Mouse (Mus musculus) lung, postnatal 0 days (tissue): ENCODE data around the gene Ncan. TPM values are rescaled to one million over a fixed set of nuclear protein-coding genes. Genes with fewer than 3 reads are reported as not detected.
A peak's percentile ranks its signal among the peaks of the same experiment; 100 is the strongest.

Experiments used
- ATAC-seq: fragments of 200-750 bp; cut with Nextera tagmentation; 2 replicates; pipeline ENCODE4 v1.8.0; 2017; ENCODE audit warnings: moderate library complexity
- DNase-seq: peaks from one replicate; pipeline ENCODE4 v3.0.0-alpha.2; 2016; ENCODE audit warnings: low spot score
- H3K27ac ChIP-seq: fragments of 300-500 bp; sonication (generic); 2 replicates; pipeline ENCODE4 v1.5.1; 2014; ENCODE audit warnings: antibody characterized with exemption, mild to moderate bottlenecking, low read length, mixed read lengths
- H3K27me3 ChIP-seq: fragments of 300-500 bp; sonication (generic); replicated peaks from 2 replicates; pipeline ENCODE4 v1.6.1; 2014; ENCODE audit warnings: low read length, mixed read lengths; ENCODE audit not compliant: insufficient read depth
- H3K36me3 ChIP-seq: fragments of 300-500 bp; sonication (generic); 2 replicates; pipeline ENCODE4 v1.6.1; 2014; ENCODE audit warnings: low read length, mixed read lengths; ENCODE audit not compliant: insufficient read depth
- H3K4me1 ChIP-seq: fragments of 300-500 bp; sonication (generic); 2 replicates; pipeline ENCODE4 v1.6.1; 2014; ENCODE audit warnings: antibody characterized with exemption, low read depth, low read length, mixed read lengths; ENCODE audit not compliant: insufficient read depth
- H3K4me2 ChIP-seq: fragments of 300-500 bp; sonication (generic); replicated peaks from 2 replicates; pipeline ENCODE4 v1.6.1; 2014; ENCODE audit warnings: low read depth, mild to moderate bottlenecking, low read length, moderate library complexity, mixed read lengths
- H3K4me3 ChIP-seq: fragments of 300-500 bp; sonication (generic); 2 replicates; pipeline ENCODE4 v1.5.1; 2014; ENCODE audit warnings: low read depth, low read length
- H3K9ac ChIP-seq: fragments of 300-500 bp; sonication (generic); replicated peaks from 2 replicates; pipeline ENCODE4 v1.6.1; 2014; ENCODE audit warnings: low read depth, mild to moderate bottlenecking
- H3K9me3 ChIP-seq: fragments of 300-500 bp; sonication (generic); 2 replicates; pipeline ENCODE4 v1.6.1; 2016; ENCODE audit warnings: low read length, mixed read lengths
- CTCF ChIP-seq: IDR thresholded peaks from 2 replicates; pipeline ENCODE4 v1.5.1; 2016; ENCODE audit warnings: antibody characterized with exemption, mild to moderate bottlenecking
- EP300 ChIP-seq: IDR thresholded peaks from 2 replicates; pipeline ENCODE4 v1.6.1; 2016; ENCODE audit warnings: antibody characterized with exemption, mild to moderate bottlenecking, control low read depth
- WGBS: fragments of 180-500 bp; shearing (Covaris S2); extraction: QIAGEN DNeasy Blood & Tissue Kit; methylation state at CpG from one replicate; pipeline ENCODE4 v1.1.7; 2014; 5-methylcytosine and 5-hydroxymethylcytosine counted together
- polyA plus RNA-seq: library from polyadenylated mRNA; unstranded; fragments of >200 nt; fragmentation: Nextera tagmentation; extraction: Ambion mirVana; gene quantifications from 2 replicates; pipeline ENCODE4 v1.2.1, GENCODE M21; 2015

Ncan gene
- 0.05 and 0.06 TPM in 2 replicates for polyA plus RNA-seq

GRCm38 (mm10) chr8:70120667-70121066 is at the start of gene Ncan:
Ncan (minus strand) TSS chr8:70120873.
- Histone ChIP-seq H3K4me1 (no peaks in the 10 kb centered on the region), H3K36me3 (no peaks in the 10 kb centered on the region), H3K27me3 (peaks cover 10% of the 10 kb centered on the region; the same call in 1 of the 2 replicates), H3K9ac (no peak within 1 kb of the TSS), H3K4me2 (no peak within 1 kb of the TSS), H3K27ac (no peak within 1 kb of the TSS), H3K4me3 (no peak within 1 kb of the TSS), H3K9me3 (no peaks in the 10 kb centered on the region)
- no peak for ATAC-seq
- 2% methylated on average over 19 of the region's 19 CpGs for WGBS
- TF ChIP-seq EP300, result no peak
- no peak for TF ChIP-seq CTCF
- DNase-seq, result peak; percentile 47

DNA sequence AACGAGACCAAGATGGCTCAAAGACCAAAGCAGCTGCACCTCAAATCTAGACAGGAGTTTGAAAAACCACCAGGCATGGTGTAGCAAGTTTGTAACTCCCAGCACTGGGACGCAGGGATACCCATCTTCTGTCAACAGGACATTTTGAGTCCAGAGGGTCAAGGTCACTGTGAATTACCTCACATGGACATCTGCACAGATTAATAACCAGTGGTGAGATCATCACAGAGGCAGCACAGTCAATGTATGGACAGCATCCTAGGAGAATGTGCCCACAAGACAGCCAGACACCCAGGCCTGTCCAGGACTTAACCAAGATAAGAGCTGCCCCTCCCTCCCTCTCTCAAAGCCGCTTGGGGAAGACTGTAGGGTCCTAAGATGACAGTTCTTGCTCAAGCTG is 49.4 kb upstream of the Ncan start:
- no peak overlapping the region for H3K27ac ChIP-seq
- WGBS, result 67% methylated on average over 3 of the region's 3 CpGs
- ATAC-seq (no peak), DNase-seq (no peak)
- H3K36me3 ChIP-seq, result no peaks in the 10 kb centered on the region
- no peak overlapping the region for H3K4me2 ChIP-seq
- H3K4me1 ChIP-seq, result no peaks in the 10 kb centered on the region
- TF ChIP-seq EP300 (no peak), CTCF (no peak)
- H3K9ac ChIP-seq, result no peak overlapping the region
- no peaks in the 10 kb centered on the region for H3K9me3 ChIP-seq
- no peak overlapping the region for H3K4me3 ChIP-seq
- H3K27me3 ChIP-seq, result no peaks in the 10 kb centered on the region

- peak; percentile 81 for DNase-seq
- H3K4me3 ChIP-seq, result 0 out of 2 replicates have a peak overlapping the region, but pooled peaks have one; percentile 8
- 3% methylated on average over 20 of the region's 21 CpGs for WGBS
Observed at GRCm38 (mm10) chr8:70166504-70167110, 45.9 kb upstream of the Ncan start.

DNA sequence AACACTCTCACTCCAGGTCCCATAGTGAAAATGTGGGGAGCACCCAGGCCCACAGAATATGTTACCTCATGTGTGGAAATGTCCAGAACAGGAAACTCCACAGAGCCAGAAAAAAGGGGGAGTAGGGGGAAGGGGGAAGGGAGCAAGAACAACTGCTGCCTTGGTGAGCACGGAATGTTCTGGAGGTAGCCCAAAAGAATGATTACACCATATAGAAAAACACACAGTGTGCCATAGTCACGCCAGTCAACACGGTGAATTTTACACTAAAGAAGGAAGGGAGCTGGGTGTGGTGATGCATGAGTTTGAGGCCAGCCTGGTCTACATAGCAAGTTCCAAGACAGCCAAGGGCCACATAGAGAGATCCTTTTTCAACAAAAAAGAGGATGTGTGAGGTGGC is 42.6 kb upstream of the Ncan start:
- Histone ChIP-seq H3K4me2 (no peak overlapping the region), H3K27me3 (no peaks in the 10 kb centered on the region), H3K9ac (no peak overlapping the region), H3K4me3 (no peak overlapping the region), H3K9me3 (no peaks in the 10 kb centered on the region), H3K36me3 (no peaks in the 10 kb centered on the region), H3K4me1 (no peaks in the 10 kb centered on the region; the same call in 1 of the 2 replicates), H3K27ac (no peak overlapping the region)
- DNase-seq, result peak; percentile 51
- TF ChIP-seq EP300 (peak; percentile 71), CTCF (no peak)
- peak; percentile 27; the same call in 1 of the 2 replicates for ATAC-seq
- WGBS, result 59% methylated on average over 3 of the region's 3 CpGs

More at GRCm38 (mm10) chr8:70166504-70167110, 45.9 kb upstream of the Ncan start:
- H3K9ac ChIP-seq, result no peak overlapping the region
- peak; percentile 98 for TF ChIP-seq CTCF
- TF ChIP-seq EP300, result no peak
- ATAC-seq, result peak; percentile 84
- no peak overlapping the region for H3K27ac ChIP-seq
- H3K27me3 ChIP-seq, result no peaks in the 10 kb centered on the region
- H3K4me2 ChIP-seq, result peak overlapping the region; percentile 47
- H3K4me1 ChIP-seq, result no peaks in the 10 kb centered on the region
- H3K9me3 ChIP-seq, result no peaks in the 10 kb centered on the region
- no peaks in the 10 kb centered on the region for H3K36me3 ChIP-seq

GRCm38 (mm10) chr8:70160015-70160414 is 39.3 kb upstream of the Ncan start:
- H3K36me3 ChIP-seq, result no peaks in the 10 kb centered on the region
- no peaks in the 10 kb centered on the region for H3K9me3 ChIP-seq
- H3K27me3 ChIP-seq, result no peaks in the 10 kb centered on the region
- no peak for ATAC-seq
- H3K27ac ChIP-seq, result no peak overlapping the region
- no peaks in the 10 kb centered on the region; the same call in 1 of the 2 replicates for H3K4me1 ChIP-seq
- H3K9ac ChIP-seq, result no peak overlapping the region
- no peak overlapping the region for H3K4me2 ChIP-seq
- 53% methylated on average over 13 of the region's 13 CpGs for WGBS
- no peak for DNase-seq
- TF ChIP-seq EP300 (no peak), CTCF (no peak)
- no peak overlapping the region for H3K4me3 ChIP-seq

- no peak overlapping the region for H3K4me2 ChIP-seq
- 85% methylated on average over 4 of the region's 4 CpGs for WGBS
- no peaks in the 10 kb centered on the region for H3K27me3 ChIP-seq
- H3K4me3 ChIP-seq, result no peak overlapping the region
- H3K4me1 ChIP-seq, result no peaks in the 10 kb centered on the region; the same call in 1 of the 2 replicates
- no peaks in the 10 kb centered on the region for H3K36me3 ChIP-seq
- ATAC-seq (no peak), DNase-seq (no peak)
- TF ChIP-seq EP300 (no peak), CTCF (no peak)
- no peak overlapping the region for H3K27ac ChIP-seq
- H3K9ac ChIP-seq, result no peak overlapping the region
- no peaks in the 10 kb centered on the region for H3K9me3 ChIP-seq
Observed at GRCm38 (mm10) chr8:70159211-70159610, 38.5 kb upstream of the Ncan start.
